9 mouse cellular contexts compared by ENCODE assay signal in the genomic region with DNA sequence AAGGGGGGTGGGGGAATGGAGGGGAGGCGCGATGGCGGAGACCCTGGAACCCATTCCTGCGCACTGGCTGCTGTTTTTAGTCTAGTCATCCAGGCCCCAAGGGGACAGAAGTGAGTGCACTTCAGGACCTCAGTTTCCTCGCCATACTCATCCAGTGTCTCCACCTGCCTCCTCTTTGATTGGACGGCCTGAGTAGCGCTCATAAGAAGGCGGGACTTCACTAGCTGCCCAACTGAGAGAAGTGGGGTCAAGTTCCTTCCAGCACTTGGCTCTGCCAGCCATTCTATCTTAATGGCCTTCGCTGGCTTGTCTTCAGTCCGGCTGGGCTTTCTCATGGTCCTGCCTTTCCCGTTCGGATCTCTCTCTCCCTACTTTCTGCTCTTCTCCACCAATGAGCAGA. TPM values are rescaled to one million over a fixed set of nuclear protein-coding genes. Genes with fewer than 3 reads are reported as not detected.
DNase-seq lines count a peak whose midpoint lies in the region; ATAC-seq and TF ChIP-seq lines count a peak whose summit lies in the region.
"Had no signal": no experiment of that assay in that cellular context is flagged by ENCODE, and none has a peak within 500 bp of the region (broad histone marks: within the 10 kb centered on the region; RNA-seq: fewer than 3 reads in every experiment).

No protein-coding gene starts in this region.

- peak; percentile 50 for DNase-seq in gastrocnemius, postnatal 25 days
- no peak for DNase-seq in gastrocnemius, postnatal 4 days (ENCODE audit: low spot score in 2 of 2)
- no peak for DNase-seq in neural tube, embryonic 10.5 days (ENCODE audit: extremely low spot score, low spot score)
- no peak for DNase-seq in limb, embryonic 11.5 days (ENCODE audit: low spot score)
- DNase-seq in layer of hippocampus, adult 2 months (ENCODE audit: low spot score in 2 of 2) = no peak
- no peak for DNase-seq in spleen, postnatal 36 days (ENCODE audit: low spot score in 2 of 2)
- no peak for DNase-seq in left cerebral cortex, postnatal 10 days (ENCODE audit: extremely low spot score in 1 of 2, low spot score in 2 of 2)

- H3K9ac ChIP-seq in neural tube, embryonic 12.5 days = no peak overlapping the region
- no peak overlapping the region for H3K9ac ChIP-seq in limb, embryonic 11.5 days (ENCODE audit: low read length)

- H3K27me3 ChIP-seq in neural tube, embryonic 12.5 days (replicated peaks) = peaks cover 13% of the 10 kb centered on the region; the same call in 1 of the 2 replicates
- H3K27me3 ChIP-seq in limb, embryonic 11.5 days (ENCODE audit: control insufficient read depth, insufficient read depth, low read length) = 0 out of 2 replicates have a peak, but pooled peaks cover 2% of the 10 kb centered on the region

- no peak overlapping the region for H3K4me3 ChIP-seq in neural tube, embryonic 12.5 days
- no peak overlapping the region for H3K4me3 ChIP-seq in limb, embryonic 11.5 days (ENCODE audit: low read depth, low read length)
- no peak overlapping the region for H3K4me3 ChIP-seq in layer of hippocampus, adult 2 months

- ATAC-seq in neural tube, embryonic 12.5 days (ENCODE audit: low FRiP score, low read depth) = no peak
- no peak for ATAC-seq in limb, embryonic 11.5 days (ENCODE audit: insufficient number of reproducible peaks, low FRiP score, low TSS enrichment, low read depth)

- 14% methylated on average over 12 of the region's 12 CpGs for WGBS in neural tube, embryonic 12.5 days
- WGBS in limb, embryonic 11.5 days = 14% methylated on average over 12 of the region's 12 CpGs

- H3K4me1 ChIP-seq in neural tube, embryonic 12.5 days = peaks cover 14% of the 10 kb centered on the region
- peaks cover 11% of the 10 kb centered on the region for H3K4me1 ChIP-seq in limb, embryonic 11.5 days (ENCODE audit: control insufficient read depth, insufficient read depth, low read length)

- no peaks in the 10 kb centered on the region for H3K9me3 ChIP-seq in neural tube, embryonic 12.5 days
- H3K9me3 ChIP-seq in limb, embryonic 11.5 days (ENCODE audit: control insufficient read depth, low read length) = peaks cover 2% of the 10 kb centered on the region; the same call in 1 of the 2 replicates

- H3K36me3 ChIP-seq in neural tube, embryonic 12.5 days = no peaks in the 10 kb centered on the region
- no peaks in the 10 kb centered on the region for H3K36me3 ChIP-seq in limb, embryonic 11.5 days (ENCODE audit: control insufficient read depth, insufficient read depth, low read length)

- TF ChIP-seq CTCF in layer of hippocampus, adult 2 months (conservative IDR thresholded peaks at IDR 0.05) = no peak

- H3K4me2 ChIP-seq in neural tube, embryonic 12.5 days (replicated peaks) = peak overlapping the region; percentile 94
- H3K4me2 ChIP-seq in limb, embryonic 11.5 days (ENCODE audit: low read depth, severe bottlenecking) = peak overlapping the region; percentile 94; the same call in 1 of the 2 replicates

- intact Hi-C loops in left cerebral cortex, postnatal 10 days (cut with DNase I) = no loop called here

- no peak overlapping the region for H3K27ac ChIP-seq in neural tube, embryonic 12.5 days
- H3K27ac ChIP-seq in limb, embryonic 11.5 days (replicated peaks; ENCODE audit: low read depth, low read length) = no peak overlapping the region
- no peak overlapping the region for H3K27ac ChIP-seq in layer of hippocampus, adult 2 months

RNA-seq across cellular contexts. Expression of a gene that starts 10.8 kb away (rescaled TPM):
- 1 to 10 TPM in 1 of 2 experiments, under 1 TPM in 1; 0.38 to 1.2 TPM for total RNA-seq in gastrocnemius, postnatal 25 days (2021)
- under 1 TPM; 0.57 to 0.74 TPM for total RNA-seq in gastrocnemius, postnatal 4 days (2021)
- 0.29 and 0.66 TPM in 2 replicates for polyA plus RNA-seq in neural tube, embryonic 12.5 days (2016; fragmentation: Nextera tagmentation; extraction: Ambion mirVana)
- polyA plus RNA-seq in limb, embryonic 11.5 days (2014; fragmentation: Nextera tagmentation; extraction: Ambion mirVana) = 0.51 and 0.71 TPM in 2 replicates
- not detected for total RNA-seq in layer of hippocampus, adult 2 months (2021)
- total RNA-seq in left cerebral cortex, postnatal 10 days (2021) = not detected
- total RNA-seq: hematopoietic stem cell, adult 5-6 weeks had no signal

RNA-seq across cellular contexts. Expression of a gene that starts 29.2 kb away (rescaled TPM):
- under 1 TPM; 0.77 to 0.96 TPM for total RNA-seq in gastrocnemius, postnatal 25 days (2021)
- 1 to 10 TPM; 3.4 to 4.6 TPM for total RNA-seq in gastrocnemius, postnatal 4 days (2021)
- 2.5 and 3.7 TPM in 2 replicates for polyA plus RNA-seq in neural tube, embryonic 12.5 days (2016; fragmentation: Nextera tagmentation; extraction: Ambion mirVana)
- polyA plus RNA-seq in limb, embryonic 11.5 days (2014; fragmentation: Nextera tagmentation; extraction: Ambion mirVana) = 1.5 and 1.9 TPM in 2 replicates
- total RNA-seq in layer of hippocampus, adult 2 months (2021) = 100 to 1,000 TPM; 154 to 165 TPM
- 100 to 1,000 TPM; 114 to 119 TPM for total RNA-seq in left cerebral cortex, postnatal 10 days (2021)
- total RNA-seq: hematopoietic stem cell, adult 5-6 weeks had no signal

RNA-seq across cellular contexts. Expression of a gene that starts 49.6 kb away (rescaled TPM):
- not detected for total RNA-seq in gastrocnemius, postnatal 25 days (2021)
- not detected for total RNA-seq in gastrocnemius, postnatal 4 days (2021)
- 1.1 and 1.5 TPM in 2 replicates for polyA plus RNA-seq in neural tube, embryonic 12.5 days (2016; fragmentation: Nextera tagmentation; extraction: Ambion mirVana)
- polyA plus RNA-seq in limb, embryonic 11.5 days (2014; fragmentation: Nextera tagmentation; extraction: Ambion mirVana) = 3.8 and 5.8 TPM in 2 replicates
- total RNA-seq in layer of hippocampus, adult 2 months (2021) = under 1 TPM in 1 of 2 experiments, not detected in 1; 0.34 TPM
- under 1 TPM in 1 of 2 experiments, not detected in 1; 0.47 TPM for total RNA-seq in left cerebral cortex, postnatal 10 days (2021)
- total RNA-seq: hematopoietic stem cell, adult 5-6 weeks had no signal

Comparison
In these comparisons a context has a peak if more than half of its experiments do, and no peak if none do; other contexts are left out.
1. RNA of a gene that starts 29.2 kb away (total RNA-seq): 154 to 165 TPM in layer of hippocampus, adult 2 months and 114 to 119 TPM in left cerebral cortex, postnatal 10 days; 3.4 to 4.6 TPM in gastrocnemius, postnatal 4 days and 0.77 to 0.96 TPM in gastrocnemius, postnatal 25 days; every median in the first group is over 10 times any median in the second.